Mouse (Mus musculus): ENCODE measurements around the gene Tom1.

The Tom1 gene

GRCm38 (mm10) chr8:75088989-75089881 lies 55.7 kb downstream of the Tom1 start:
- peak; percentile 98 for DNase-seq (ENCODE audit: low read depth, low spot score)

DNA sequence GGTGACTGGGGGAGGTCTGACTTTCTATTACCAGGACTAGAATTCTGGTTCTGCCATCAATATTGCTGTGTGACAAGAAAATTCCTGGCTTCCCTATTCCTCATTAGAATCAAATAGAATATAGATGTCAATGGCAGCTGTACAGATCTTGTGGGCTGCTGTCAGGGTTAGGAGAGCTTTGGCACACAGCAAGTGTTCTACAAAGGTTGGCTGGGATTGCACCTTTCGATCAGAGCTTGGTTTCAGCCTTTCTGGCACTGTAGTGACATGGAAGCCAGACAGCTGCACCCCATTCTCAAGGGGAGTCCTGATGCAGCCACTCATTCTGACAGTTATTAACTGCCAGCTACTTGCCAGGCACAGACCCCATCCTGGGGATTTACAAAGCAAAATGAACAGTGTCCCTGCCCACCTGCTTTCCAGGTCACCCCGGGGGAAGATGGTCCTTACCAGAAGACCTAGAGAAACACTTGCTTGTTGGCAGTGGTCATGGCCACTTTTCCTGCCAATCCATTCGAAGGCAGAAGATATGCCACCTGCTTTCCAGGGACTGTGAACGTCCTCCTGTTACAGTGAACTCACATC lies 57.4 kb downstream of the Tom1 start:
- DNase-seq (ENCODE audit: low read depth, low spot score) = no peak

- DNase-seq (ENCODE audit: low read depth, low spot score) = peak; percentile 89
Observed at GRCm38 (mm10) chr8:75093399-75094156, 60.1 kb downstream of the Tom1 start, which contains the start of gene Hmox1. Gene Hmox1 (plus strand): TSS chr8:75093621.

- DNase-seq (ENCODE audit: low read depth, low spot score) = no peak
Observed at GRCm38 (mm10) chr8:75102956-75103355, 69.5 kb downstream of the Tom1 start.

DNA sequence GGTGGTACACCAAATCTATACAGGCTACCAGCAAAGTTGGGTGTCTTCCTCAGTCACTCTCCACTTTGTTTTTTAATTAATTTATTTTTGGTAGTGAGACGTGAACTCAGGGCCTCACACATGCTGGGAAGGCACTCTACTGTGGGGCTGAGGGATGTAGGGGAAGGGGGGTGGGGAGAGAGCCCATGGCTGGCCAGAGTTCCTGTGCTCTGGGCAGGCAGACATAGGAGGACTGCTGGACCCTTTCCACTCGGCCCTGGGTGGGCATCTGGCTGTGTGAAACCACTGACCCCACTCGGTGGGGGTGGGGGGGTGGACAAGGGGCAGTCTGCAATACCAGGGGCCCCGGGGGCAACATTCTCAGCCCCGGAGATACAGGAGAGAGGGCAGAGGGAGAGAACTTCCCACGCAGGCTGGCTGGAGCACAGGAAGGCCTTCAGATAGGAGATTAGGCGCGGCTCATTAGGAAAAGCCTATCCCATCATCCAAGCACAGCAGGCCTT lies 69.9 kb downstream of the Tom1 start:
- DNase-seq (ENCODE audit: low read depth, low spot score) = no peak

- peak; percentile 90 for DNase-seq (ENCODE audit: low read depth, low spot score)
Observed at GRCm38 (mm10) chr8:75108527-75109235, 75.2 kb downstream of the Tom1 start.

GRCm38 (mm10) chr8:75109236-75109967 lies 75.9 kb downstream of the Tom1 start, which contains the start of gene Mcm5:
Gene Mcm5 (plus strand): TSS chr8:75109569.
- DNase-seq (ENCODE audit: low read depth, low spot score) = peak; percentile 99

DNA sequence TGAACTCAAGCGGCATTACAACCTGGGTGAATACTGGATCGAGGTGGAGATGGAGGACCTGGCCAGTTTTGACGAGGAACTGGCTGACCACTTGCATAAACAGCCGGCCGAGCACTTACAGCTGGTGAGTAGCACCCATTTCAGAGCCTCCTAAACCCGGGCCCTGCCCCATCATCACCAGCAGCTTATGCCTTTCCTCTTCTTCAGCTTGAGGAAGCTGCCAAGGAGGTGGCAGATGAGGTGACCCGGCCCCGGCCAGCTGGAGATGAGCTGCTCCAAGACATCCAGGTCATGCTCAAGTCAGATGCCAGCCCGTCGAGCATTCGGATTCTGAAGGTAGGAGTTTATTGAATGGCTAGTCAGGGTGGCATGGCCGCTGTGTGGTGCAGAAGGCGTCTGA lies 76.6 kb downstream of the Tom1 start:
- no peak for DNase-seq (ENCODE audit: low read depth, low spot score)

- no peak for DNase-seq (ENCODE audit: low read depth, low spot score)
Observed at GRCm38 (mm10) chr8:75118505-75118904, 85.0 kb downstream of the Tom1 start.

DNA sequence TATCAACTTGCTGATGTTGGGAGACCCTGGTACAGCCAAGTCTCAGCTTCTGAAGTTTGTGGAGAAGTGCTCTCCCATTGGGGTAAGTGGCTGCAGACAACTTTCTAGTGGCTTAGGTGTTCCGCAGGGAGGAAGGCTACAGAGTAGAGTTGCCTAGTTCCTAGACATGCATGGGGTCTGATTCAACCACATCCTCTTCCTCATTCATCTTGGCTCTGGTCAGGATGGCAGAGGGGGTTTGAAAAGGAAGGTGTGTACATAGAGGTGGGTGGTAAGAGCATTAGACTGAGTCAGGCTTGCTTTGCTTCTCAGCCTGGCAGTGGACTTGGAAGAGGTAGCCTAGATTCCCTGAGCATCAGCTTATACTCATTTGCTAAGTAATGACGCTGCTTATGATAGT lies 85.8 kb downstream of the Tom1 start:
- no peak for DNase-seq (ENCODE audit: low read depth, low spot score)
